Comparison of ENCODE assay signal across 7 mouse cellular contexts in genomic region chr8:70865350-70866000, GRCm38 (mm10). TPM values are rescaled to one million over a fixed set of nuclear protein-coding genes. Genes with fewer than 3 reads are reported as not detected.
A peak's percentile ranks its signal among the peaks of the same experiment; 100 is the strongest.
DNase-seq lines count a peak whose midpoint lies in the region; ATAC-seq lines count a peak whose summit lies in the region.

No protein-coding gene starts in this region.

- peaks cover 17% of the 10 kb centered on the region for H3K4me1 ChIP-seq in embryonic facial prominence, embryonic 11.5 days (ENCODE audit: control insufficient read depth, insufficient read depth, low read length)
- peaks cover 41% of the 10 kb centered on the region for H3K4me1 ChIP-seq in limb, embryonic 11.5 days (ENCODE audit: control insufficient read depth, insufficient read depth, low read length)
- peaks cover 47% of the 10 kb centered on the region for H3K4me1 ChIP-seq in midbrain, embryonic 14.5 days (ENCODE audit: control insufficient read depth, insufficient read depth, low read length)

- peak; percentile 100 for DNase-seq in adrenal gland, postnatal 14 days
- DNase-seq in embryonic facial prominence, embryonic 11.5 days (ENCODE audit: low spot score), result peak; percentile 100
- peak; percentile 100 for DNase-seq in heart, adult 11 months
- peak; percentile 99 for DNase-seq in kidney, adult 18-20 months
- peak; percentile 99 for DNase-seq in limb, embryonic 11.5 days (ENCODE audit: low spot score)
- peak; percentile 100 for DNase-seq in midbrain, embryonic 14.5 days
- DNase-seq in spleen, adult 18-20 months, result peak; percentile 99 to 100

- H3K27me3 ChIP-seq in embryonic facial prominence, embryonic 11.5 days (ENCODE audit: control insufficient read depth, insufficient read depth, low read length), result peaks cover 15% of the 10 kb centered on the region; the same call in 1 of the 2 replicates
- H3K27me3 ChIP-seq in limb, embryonic 11.5 days (ENCODE audit: control insufficient read depth, insufficient read depth, low read length), result peaks cover 18% of the 10 kb centered on the region
- no peaks in the 10 kb centered on the region for H3K27me3 ChIP-seq in midbrain, embryonic 14.5 days (ENCODE audit: control insufficient read depth, insufficient read depth, low read length)

- WGBS in embryonic facial prominence, embryonic 11.5 days, result 0% methylated on average over 46 of the region's 46 CpGs
- WGBS in limb, embryonic 11.5 days, result 0% methylated on average over 46 of the region's 46 CpGs
- under 1% methylated on average over 46 of the region's 46 CpGs for WGBS in midbrain, embryonic 14.5 days

- H3K4me2 ChIP-seq in embryonic facial prominence, embryonic 11.5 days (ENCODE audit: low read depth, low read length), result peak overlapping the region; percentile 94
- H3K4me2 ChIP-seq in limb, embryonic 11.5 days (ENCODE audit: low read depth, severe bottlenecking), result peak overlapping the region; percentile 93
- H3K4me2 ChIP-seq in midbrain, embryonic 14.5 days (ENCODE audit: low read length), result peak overlapping the region; percentile 98

- H3K27ac ChIP-seq in embryonic facial prominence, embryonic 11.5 days (replicated peaks; ENCODE audit: low read depth, low read length), result peak overlapping the region; percentile 80
- H3K27ac ChIP-seq in limb, embryonic 11.5 days (replicated peaks; ENCODE audit: low read depth, low read length), result peak overlapping the region; percentile 76; the same call in 1 of the 2 replicates
- peak overlapping the region; percentile 98 for H3K27ac ChIP-seq in midbrain, embryonic 14.5 days (replicated peaks; ENCODE audit: low read depth, low read length)

- H3K36me3 ChIP-seq in embryonic facial prominence, embryonic 11.5 days (replicated peaks; ENCODE audit: control insufficient read depth, insufficient read depth, low read depth, low read length), result no peaks in the 10 kb centered on the region
- H3K36me3 ChIP-seq in limb, embryonic 11.5 days (ENCODE audit: control insufficient read depth, insufficient read depth, low read length), result no peaks in the 10 kb centered on the region
- H3K36me3 ChIP-seq in midbrain, embryonic 14.5 days (ENCODE audit: control insufficient read depth, insufficient read depth, low read length), result peaks cover 11% of the 10 kb centered on the region

- peak overlapping the region; percentile 70 for H3K9ac ChIP-seq in embryonic facial prominence, embryonic 11.5 days (replicated peaks; ENCODE audit: low read length)
- H3K9ac ChIP-seq in limb, embryonic 11.5 days (ENCODE audit: low read length), result peak overlapping the region; percentile 73
- H3K9ac ChIP-seq in midbrain, embryonic 14.5 days (replicated peaks; ENCODE audit: low read length), result peak overlapping the region; percentile 85

- H3K9me3 ChIP-seq in embryonic facial prominence, embryonic 11.5 days (replicated peaks; ENCODE audit: control insufficient read depth, low read length), result no peaks in the 10 kb centered on the region
- no peaks in the 10 kb centered on the region for H3K9me3 ChIP-seq in limb, embryonic 11.5 days (ENCODE audit: control insufficient read depth, low read length)
- H3K9me3 ChIP-seq in midbrain, embryonic 14.5 days (ENCODE audit: control insufficient read depth, low read length), result no peaks in the 10 kb centered on the region

- peak overlapping the region; percentile 33 for H3K4me3 ChIP-seq in embryonic facial prominence, embryonic 11.5 days (ENCODE audit: low read depth, low read length)
- peak overlapping the region; percentile 37 for H3K4me3 ChIP-seq in limb, embryonic 11.5 days (ENCODE audit: low read depth, low read length)
- H3K4me3 ChIP-seq in midbrain, embryonic 14.5 days (replicated peaks; ENCODE audit: low read depth, low read length), result peak overlapping the region; percentile 64

- ATAC-seq in embryonic facial prominence, embryonic 11.5 days (replicated peaks; ENCODE audit: insufficient number of reproducible peaks, low FRiP score, low TSS enrichment, low read depth), result peak; percentile 87
- peak; percentile 82 for ATAC-seq in limb, embryonic 11.5 days (ENCODE audit: insufficient number of reproducible peaks, low FRiP score, low TSS enrichment, low read depth)
- peak; percentile 88 for ATAC-seq in midbrain, embryonic 14.5 days (ENCODE audit: low FRiP score, low TSS enrichment)

RNA-seq across cellular contexts. Expression of gene Kcnn1, which starts 2.4 kb away (rescaled TPM):
- 2.9 and 3.8 TPM in 2 replicates for total RNA-seq in adrenal gland, postnatal 14 days (2021)
- 2.9 and 4.0 TPM in 2 replicates for polyA plus RNA-seq in embryonic facial prominence, embryonic 11.5 days (2014; fragmentation: Nextera tagmentation; extraction: Ambion mirVana)
- polyA plus RNA-seq in limb, embryonic 11.5 days (2014; fragmentation: Nextera tagmentation; extraction: Ambion mirVana), result 3.8 and 3.9 TPM in 2 replicates
- 13.3 and 16.0 TPM in 2 replicates for polyA plus RNA-seq in midbrain, embryonic 14.5 days (2014; fragmentation: Nextera tagmentation; extraction: Ambion mirVana)

RNA-seq across cellular contexts. Expression of gene Ccdc124, which starts 8.3 kb away (rescaled TPM):
- 52.2 and 52.9 TPM in 2 replicates for total RNA-seq in adrenal gland, postnatal 14 days (2021)
- polyA plus RNA-seq in embryonic facial prominence, embryonic 11.5 days (2014; fragmentation: Nextera tagmentation; extraction: Ambion mirVana), result 149 and 150 TPM in 2 replicates
- 154 and 161 TPM in 2 replicates for polyA plus RNA-seq in limb, embryonic 11.5 days (2014; fragmentation: Nextera tagmentation; extraction: Ambion mirVana)
- 149 and 178 TPM in 2 replicates for polyA plus RNA-seq in midbrain, embryonic 14.5 days (2014; fragmentation: Nextera tagmentation; extraction: Ambion mirVana)

RNA-seq across cellular contexts. Expression of gene Arrdc2, which starts 26.0 kb away (rescaled TPM):
- 12.5 and 15.8 TPM in 2 replicates for total RNA-seq in adrenal gland, postnatal 14 days (2021)
- 5.1 and 5.3 TPM in 2 replicates for polyA plus RNA-seq in embryonic facial prominence, embryonic 11.5 days (2014; fragmentation: Nextera tagmentation; extraction: Ambion mirVana)
- 4.9 and 5.1 TPM in 2 replicates for polyA plus RNA-seq in limb, embryonic 11.5 days (2014; fragmentation: Nextera tagmentation; extraction: Ambion mirVana)
- 7.1 and 7.5 TPM in 2 replicates for polyA plus RNA-seq in midbrain, embryonic 14.5 days (2014; fragmentation: Nextera tagmentation; extraction: Ambion mirVana)

RNA-seq across cellular contexts. Expression of gene Slc5a5, which starts 27.1 kb away (rescaled TPM):
- 0.30 TPM in 1 of 2 replicates, not detected in the other for total RNA-seq in adrenal gland, postnatal 14 days (2021)
- 0.27 and 0.43 TPM in 2 replicates for polyA plus RNA-seq in embryonic facial prominence, embryonic 11.5 days (2014; fragmentation: Nextera tagmentation; extraction: Ambion mirVana)
- polyA plus RNA-seq in limb, embryonic 11.5 days (2014; fragmentation: Nextera tagmentation; extraction: Ambion mirVana), result 0.09 and 0.34 TPM in 2 replicates
- 0.40 and 0.96 TPM in 2 replicates for polyA plus RNA-seq in midbrain, embryonic 14.5 days (2014; fragmentation: Nextera tagmentation; extraction: Ambion mirVana)

RNA-seq across cellular contexts. Expression of gene Rpl18a, which starts 31.7 kb away (rescaled TPM):
- 1,399 and 1,708 TPM in 2 replicates for total RNA-seq in adrenal gland, postnatal 14 days (2021)
- 3,270 and 3,568 TPM in 2 replicates for polyA plus RNA-seq in embryonic facial prominence, embryonic 11.5 days (2014; fragmentation: Nextera tagmentation; extraction: Ambion mirVana)
- polyA plus RNA-seq in limb, embryonic 11.5 days (2014; fragmentation: Nextera tagmentation; extraction: Ambion mirVana), result 3,769 and 3,846 TPM in 2 replicates
- polyA plus RNA-seq in midbrain, embryonic 14.5 days (2014; fragmentation: Nextera tagmentation; extraction: Ambion mirVana), result 2,701 and 2,857 TPM in 2 replicates

Comparison
In these comparisons a context has a peak if more than half of its experiments do, and no peak if none do; other contexts are left out.
1. Peak in every context shown above with its lines: DNase-seq, ATAC-seq, H3K4me3 ChIP-seq and H3K27ac ChIP-seq.